Mouse (Mus musculus) forebrain, embryonic 14.5 days (tissue): ENCODE data around the gene Pisd. TPM values are rescaled to one million over a fixed set of nuclear protein-coding genes. Genes with fewer than 3 reads are reported as not detected.

Experiments
- ATAC-seq: fragments of 200-750 bp; cut with Nextera tagmentation; 2 replicates; pipeline ENCODE4 v1.8.0; 2017; ENCODE audit warnings: mild to moderate bottlenecking, moderate library complexity
- DNase-seq: peaks from one replicate; pipeline ENCODE4 v3.0.0-alpha.2; 2015; ENCODE audit warnings: low spot score
- H3K27ac ChIP-seq: fragments of 300-500 bp; sonication (generic); 2 replicates; pipeline ENCODE4 v1.5.1; 2014; ENCODE audit warnings: low read depth, mild to moderate bottlenecking, control low read depth, low read length, moderate library complexity
- H3K27me3 ChIP-seq: fragments of 300-500 bp; sonication (generic); replicated peaks from 2 replicates; pipeline ENCODE4 v1.6.1; 2014; ENCODE audit warnings: low read length, control low read depth, mixed read lengths; ENCODE audit not compliant: control insufficient read depth, insufficient read depth
- H3K36me3 ChIP-seq: fragments of 300-500 bp; sonication (generic); 2 replicates; pipeline ENCODE4 v1.6.1; 2014; ENCODE audit warnings: low read length, control low read depth; ENCODE audit not compliant: control insufficient read depth, insufficient read depth
- H3K4me1 ChIP-seq: fragments of 300-500 bp; sonication (generic); 2 replicates; pipeline ENCODE4 v1.6.1; 2014; ENCODE audit warnings: antibody characterized with exemption, low read length, control low read depth; ENCODE audit not compliant: control insufficient read depth, insufficient read depth
- H3K4me2 ChIP-seq: fragments of 300-500 bp; sonication (generic); 2 replicates; pipeline ENCODE4 v1.6.1; 2014; ENCODE audit warnings: mild to moderate bottlenecking, control low read depth, low read length
- H3K4me3 ChIP-seq: fragments of 300-500 bp; sonication (generic); 2 replicates; pipeline ENCODE4 v1.5.1; 2014; ENCODE audit warnings: low read depth, low read length, control low read depth
- H3K9ac ChIP-seq: fragments of 300-500 bp; sonication (generic); 2 replicates; pipeline ENCODE4 v1.6.1; 2014; ENCODE audit warnings: mild to moderate bottlenecking, low read length, control low read depth, moderate library complexity
- H3K9me3 ChIP-seq: fragments of 300-500 bp; sonication (generic); replicated peaks from 2 replicates; pipeline ENCODE4 v1.6.1; 2016; ENCODE audit warnings: low read length, control low read depth, mixed read lengths; ENCODE audit not compliant: control insufficient read depth
- WGBS: fragments of 180-500 bp; shearing (Covaris S2); extraction: QIAGEN DNeasy Blood & Tissue Kit; methylation state at CpG from one replicate; pipeline ENCODE4 v1.1.7; 2014; 5-methylcytosine and 5-hydroxymethylcytosine counted together
- polyA plus RNA-seq: library from polyadenylated mRNA; unstranded; fragments of >200 nt; fragmentation: Nextera tagmentation; extraction: Ambion mirVana; gene quantifications from 2 replicates; pipeline ENCODE4 v1.2.1, GENCODE M21; 2014

The Pisd gene
- polyA plus RNA-seq, 1 experiment from 2014 or later, result 97.5 TPM

DNA sequence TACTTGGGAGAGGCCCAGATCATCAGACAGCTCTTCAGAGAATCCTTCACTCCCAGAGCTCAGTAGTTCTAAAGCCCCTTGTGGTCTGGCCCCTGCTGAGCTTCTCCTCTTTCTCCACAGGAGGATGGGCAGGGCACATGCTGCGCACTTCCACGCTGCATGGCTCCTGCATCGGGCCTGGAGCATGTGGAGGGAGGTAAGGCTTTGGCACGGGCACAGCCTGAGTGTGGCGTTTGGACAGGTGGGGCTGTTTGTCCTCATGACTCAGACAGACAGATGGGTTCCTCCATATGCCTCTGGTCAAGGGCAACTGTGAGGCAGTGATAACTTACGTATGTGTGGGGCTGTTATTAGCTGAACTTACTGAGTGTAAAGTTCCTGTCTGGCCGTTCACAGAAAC, 63.2 kb downstream of the Pisd start:
- Histone ChIP-seq H3K4me3 (no peak overlapping the region), H3K27me3 (no peaks in the 10 kb centered on the region), H3K27ac (no peak overlapping the region), H3K4me1 (no peaks in the 10 kb centered on the region), H3K9me3 (no peaks in the 10 kb centered on the region), H3K4me2 (no peak overlapping the region), H3K9ac (no peak overlapping the region), H3K36me3 (no peaks in the 10 kb centered on the region)
- DNase-seq (no peak), ATAC-seq (no peak)
- WGBS, result 73% methylated on average over 7 of the region's 7 CpGs

GRCm38 (mm10) chr5:32721316-32721715, 64.1 kb downstream of the Pisd start:
- DNase-seq (no peak), ATAC-seq (no peak)
- H3K9me3 ChIP-seq, result no peaks in the 10 kb centered on the region
- no peaks in the 10 kb centered on the region for H3K4me1 ChIP-seq
- H3K27me3 ChIP-seq, result no peaks in the 10 kb centered on the region
- no peak overlapping the region for H3K4me2 ChIP-seq
- no peaks in the 10 kb centered on the region for H3K36me3 ChIP-seq
- no peak overlapping the region for H3K4me3 ChIP-seq
- WGBS, result 76% methylated on average over 3 of the region's 3 CpGs
- no peak overlapping the region for H3K9ac ChIP-seq
- no peak overlapping the region for H3K27ac ChIP-seq

DNA sequence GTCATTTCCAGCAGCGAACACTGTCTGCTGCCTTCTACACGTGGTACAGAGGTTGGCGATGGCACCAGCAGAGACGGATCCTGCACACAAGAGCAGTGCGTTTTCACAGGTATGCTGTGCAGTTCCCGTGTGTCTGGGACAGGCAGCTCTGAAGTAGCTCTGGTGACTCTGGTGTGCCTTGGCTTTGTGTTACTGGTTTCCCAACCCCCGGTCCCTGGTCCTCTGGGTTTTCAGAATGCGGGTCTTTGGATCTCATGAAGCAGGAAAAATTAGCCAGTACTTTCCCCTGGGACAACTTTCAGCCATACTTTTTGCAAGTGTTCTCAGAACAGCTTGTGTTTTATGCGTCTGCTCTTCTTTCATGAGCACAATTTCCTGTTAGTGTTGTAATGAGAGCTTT, 65.0 kb downstream of the Pisd start:
- Histone ChIP-seq H3K9me3 (no peaks in the 10 kb centered on the region), H3K27me3 (no peaks in the 10 kb centered on the region)
- no peak for ATAC-seq

GRCm38 (mm10) chr5:32718916-32719315, 66.5 kb downstream of the Pisd start:
- Histone ChIP-seq H3K4me1 (no peaks in the 10 kb centered on the region), H3K36me3 (no peaks in the 10 kb centered on the region), H3K27me3 (no peaks in the 10 kb centered on the region), H3K9ac (no peak overlapping the region), H3K4me3 (no peak overlapping the region), H3K4me2 (no peak overlapping the region), H3K27ac (no peak overlapping the region), H3K9me3 (no peaks in the 10 kb centered on the region)
- DNase-seq (no peak), ATAC-seq (no peak)
- whole genome bisulfite sequencing, result 75% methylated on average over 6 of the region's 6 CpGs

More for the DNA sequence above, 65.0 kb downstream of the Pisd start:
- no peaks in the 10 kb centered on the region for H3K36me3 ChIP-seq
- WGBS, result 86% methylated on average over 9 of the region's 9 CpGs
- H3K9ac ChIP-seq, result no peak overlapping the region
- H3K4me1 ChIP-seq, result no peaks in the 10 kb centered on the region
- no peak overlapping the region for H3K4me3 ChIP-seq
- no peak for DNase-seq
- H3K4me2 ChIP-seq, result no peak overlapping the region
- no peak overlapping the region for H3K27ac ChIP-seq

- H3K27ac ChIP-seq, result no peak overlapping the region
- H3K36me3 ChIP-seq, result no peaks in the 10 kb centered on the region
- no peak overlapping the region for H3K4me2 ChIP-seq
- no peak for ATAC-seq
- H3K4me1 ChIP-seq, result no peaks in the 10 kb centered on the region
- WGBS, result 55% methylated on average over 1 of the region's 1 CpGs
- no peak overlapping the region for H3K4me3 ChIP-seq
- H3K9ac ChIP-seq, result no peak overlapping the region
- no peaks in the 10 kb centered on the region for H3K9me3 ChIP-seq
- H3K27me3 ChIP-seq, result no peaks in the 10 kb centered on the region
- DNase-seq, result no peak
Observed at GRCm38 (mm10) chr5:32717726-32718125, 67.7 kb downstream of the Pisd start.

DNA sequence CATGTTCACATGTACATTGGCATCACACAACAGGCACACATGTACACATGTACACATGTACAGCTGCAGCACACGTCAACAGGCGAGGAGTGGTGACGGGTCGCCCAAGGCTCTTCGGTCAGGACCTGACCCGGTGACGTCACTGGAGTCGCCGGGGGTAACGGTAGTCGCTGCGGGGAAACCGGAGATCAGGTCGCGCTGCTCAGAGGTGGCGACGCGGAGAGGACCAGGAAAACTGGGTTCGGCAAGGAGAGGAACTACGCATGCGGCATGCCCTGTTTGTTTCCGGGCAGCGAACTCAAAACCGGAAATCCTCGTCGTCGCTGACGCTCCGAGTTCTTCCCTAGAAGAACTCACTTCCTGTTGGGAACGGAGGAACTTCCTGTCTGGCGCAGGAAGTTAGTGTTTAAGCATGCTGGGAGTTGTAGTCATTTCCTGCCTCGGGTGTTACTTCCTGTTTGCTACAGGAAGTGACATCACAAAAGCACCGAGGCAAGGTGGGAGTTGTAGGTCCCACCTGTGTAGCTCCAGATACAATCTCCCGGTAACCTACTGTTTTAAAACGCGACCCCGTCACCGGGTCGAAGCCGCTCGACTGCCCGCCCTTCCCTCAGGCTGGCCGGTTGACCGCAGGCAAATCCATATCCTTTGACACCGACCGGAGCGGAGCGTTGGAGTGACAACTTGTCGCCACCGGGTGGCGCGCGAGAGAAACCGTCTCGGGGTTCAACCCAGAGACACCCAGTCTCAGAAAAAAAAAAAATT, 71.6 kb downstream of the Pisd start:
- Histone ChIP-seq H3K27ac (peak overlapping the region; percentile 82), H3K27me3 (no peaks in the 10 kb centered on the region), H3K9ac (peak overlapping the region; percentile 68), H3K4me1 (no peaks in the 10 kb centered on the region), H3K4me3 (peak overlapping the region; percentile 63), H3K9me3 (no peaks in the 10 kb centered on the region), H3K36me3 (no peaks in the 10 kb centered on the region), H3K4me2 (peak overlapping the region; percentile 71)
- peak; percentile 99 for ATAC-seq
- under 1% methylated on average over 55 of the region's 55 CpGs for WGBS
- DNase-seq, result peak; percentile 100

DNA sequence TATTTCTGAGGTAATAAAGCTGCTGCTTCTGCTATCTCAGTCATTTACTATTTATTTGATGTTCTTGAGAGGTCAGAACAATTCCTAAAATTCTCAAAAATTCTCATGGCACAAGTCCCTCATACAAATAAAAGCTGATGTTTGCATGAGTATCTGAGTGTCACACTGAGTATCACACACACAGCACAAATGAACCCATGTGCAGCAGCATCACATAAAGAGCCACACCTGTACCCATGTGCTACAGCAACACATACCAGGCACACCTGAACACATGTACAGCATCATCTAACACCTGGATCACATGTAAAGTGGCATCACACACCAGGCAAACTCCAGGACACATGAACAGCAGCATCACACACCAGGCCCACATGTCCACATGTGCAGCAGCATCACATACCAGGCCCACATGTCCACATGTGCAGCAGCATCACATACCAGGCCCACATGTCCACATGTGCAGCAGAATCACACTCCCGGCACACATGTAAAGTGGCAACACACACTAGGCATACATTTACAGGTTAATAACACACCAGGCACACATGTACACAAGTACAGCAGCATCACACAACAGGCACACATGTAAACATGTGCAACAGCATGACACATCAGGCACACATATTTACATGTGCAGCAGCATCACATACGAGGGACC, 72.3 kb downstream of the Pisd start:
- H3K4me2 ChIP-seq, result peak overlapping the region; percentile 71
- DNase-seq, result peak; percentile 48
- H3K4me1 ChIP-seq, result no peaks in the 10 kb centered on the region
- H3K9me3 ChIP-seq, result no peaks in the 10 kb centered on the region
- peak overlapping the region; percentile 68 for H3K9ac ChIP-seq
- H3K27me3 ChIP-seq, result no peaks in the 10 kb centered on the region
- no peak for ATAC-seq
- peak overlapping the region; percentile 82 for H3K27ac ChIP-seq
- peak overlapping the region; percentile 63 for H3K4me3 ChIP-seq
- 15% methylated on average over 2 of the region's 2 CpGs for WGBS
- H3K36me3 ChIP-seq, result no peaks in the 10 kb centered on the region

DNA sequence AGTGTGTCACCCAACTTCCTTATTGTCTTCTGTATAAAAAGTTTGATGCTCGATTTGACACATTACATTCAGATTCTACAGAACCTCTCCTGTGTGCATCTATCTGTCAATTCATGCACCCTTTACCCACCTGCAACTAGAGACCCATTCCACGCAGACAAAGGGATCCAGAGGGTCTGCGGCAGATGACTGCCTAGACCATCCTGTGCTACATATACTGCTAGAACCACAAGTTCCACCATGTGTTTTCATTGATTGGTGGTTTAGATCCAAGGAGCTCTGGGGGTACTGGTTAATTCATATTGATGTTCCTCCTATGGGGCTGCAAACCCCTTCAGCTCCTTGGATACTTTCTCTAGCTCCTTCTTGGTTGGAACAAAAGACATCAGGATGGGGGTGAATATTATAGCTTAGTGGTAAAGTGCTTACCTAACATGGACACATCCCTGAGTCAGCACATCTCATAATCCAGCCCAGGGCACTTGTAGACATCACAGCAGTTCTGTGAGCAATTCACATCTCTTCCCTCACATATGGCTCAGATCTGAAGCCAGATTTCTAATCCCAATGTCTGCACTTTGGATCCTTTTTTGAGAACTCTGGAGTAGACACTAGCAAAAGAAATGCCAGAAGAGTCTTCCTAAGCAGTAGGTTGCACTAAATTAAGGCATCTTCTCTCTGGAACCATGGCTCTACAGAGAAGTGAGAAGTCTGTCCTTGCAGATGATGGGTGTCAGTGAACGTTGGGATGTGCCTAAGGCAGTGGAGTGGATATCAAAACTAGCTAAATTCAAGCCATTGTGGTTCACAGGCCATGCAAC, 73.0 kb downstream of the Pisd start:
- DNase-seq (peak; percentile 20), ATAC-seq (no peak)
- no peaks in the 10 kb centered on the region for H3K4me1 ChIP-seq
- no peak overlapping the region for H3K4me3 ChIP-seq
- H3K27me3 ChIP-seq, result no peaks in the 10 kb centered on the region
- H3K9ac ChIP-seq, result no peak overlapping the region
- WGBS, result 66% methylated on average over 4 of the region's 4 CpGs
- H3K36me3 ChIP-seq, result no peaks in the 10 kb centered on the region
- no peaks in the 10 kb centered on the region for H3K9me3 ChIP-seq
- no peak overlapping the region for H3K4me2 ChIP-seq
- H3K27ac ChIP-seq, result no peak overlapping the region
